Mouse (Mus musculus): ENCODE data around the gene Boll. TPM values are rescaled to one million over a fixed set of nuclear protein-coding genes. Genes with fewer than 3 reads are reported as not detected.
A peak's percentile ranks its signal among the peaks of the same experiment; 100 is the strongest.

The Boll gene
- total and polyA plus RNA-seq, 3 experiments = not detected

DNA sequence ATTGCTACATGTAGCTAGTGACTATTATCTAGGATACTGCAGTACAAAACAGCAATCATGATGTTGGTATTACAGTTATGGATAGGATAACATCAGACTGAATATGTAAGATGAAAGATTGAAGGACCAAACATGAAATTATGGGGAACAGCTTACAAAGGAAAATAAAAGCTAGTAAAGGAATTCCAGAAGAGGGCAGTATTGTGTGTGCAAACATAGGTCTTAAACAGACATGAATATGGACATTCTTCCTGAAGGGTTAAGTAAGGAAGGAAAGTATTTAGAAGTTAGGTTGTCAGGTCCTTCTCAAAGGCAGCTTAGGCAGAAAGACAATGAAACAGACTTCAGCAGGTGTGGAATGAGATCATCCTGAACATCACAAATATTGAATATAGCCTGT lies 62.2 kb downstream of the Boll start:
- Histone ChIP-seq H3K27me3 (replicated peaks) (no peaks in the 10 kb centered on the region), H3K36me3 (replicated peaks in 1 of 2; ENCODE audit: control insufficient read depth in 1 of 2, insufficient read depth in 1 of 2, low read length in 1 of 2) (no peaks in the 10 kb centered on the region), H3K9me3 (replicated peaks; ENCODE audit: low read length) (no peaks in the 10 kb centered on the region), H3K79me2 (replicated peaks; ENCODE audit: control insufficient read depth, extremely low read depth, insufficient read depth, poor library complexity, severe bottlenecking) (no peaks in the 10 kb centered on the region), H3K9ac (ENCODE audit: insufficient read depth, low read depth) (no peak overlapping the region), H3K4me1 (ENCODE audit: control insufficient read depth in 1 of 2, insufficient read depth in 2 of 2) (no peaks in the 10 kb centered on the region), H3K4me2 (ENCODE audit: insufficient read depth, low read depth, poor library complexity, severe bottlenecking) (peak overlapping the region; percentile 50; the same call in 1 of the 2 replicates), H3K27ac (ENCODE audit: insufficient read depth, low read depth) (no peak overlapping the region), H3K4me3 (replicated peaks in 1 of 3; ENCODE audit: low read depth in 2 of 3, low read length in 2 of 3, poor library complexity in 1 of 3) (no peak overlapping the region)
- peak; percentile 29 for DNase-seq (ENCODE audit: extremely low read depth)
- TF ChIP-seq ZC3H11A (IDR thresholded peaks at IDR 0.05; ENCODE audit: low read depth, low read length) (peak; percentile 7; the same call in 1 of the 2 replicates), ETS1 (conservative IDR thresholded peaks at IDR 0.05; ENCODE audit: low read depth, low read length) (no peak), SMC3 (IDR thresholded peaks at IDR 0.05; ENCODE audit: low read depth, low read length) (peak; percentile 61), CTCF (conservative IDR thresholded peaks at IDR 0.05 in 1 of 2, IDR thresholded peaks at IDR 0.05 in 1 of 2; ENCODE audit: low read depth in 2 of 2, low read length in 2 of 2) (peak in 1 of 2 experiments; percentile 67; a peak in 2 of 4 replicates), RAD21 (IDR thresholded peaks at IDR 0.05; ENCODE audit: low read depth, low read length) (peak; percentile 68), ZKSCAN1 (IDR thresholded peaks at IDR 0.05; ENCODE audit: borderline replicate concordance, low read depth, low read length) (no peak), UBTF (IDR thresholded peaks at IDR 0.05; ENCODE audit: low read depth, low read length) (no peak)
- in situ Hi-C loops (cut with MboI; ENCODE audit: low pct_ligation_motif_present, low pct_unique_long_range_greater_than_20kb, low sequenced_read_pairs) (loop anchor here (10.0 kb wide), 1 partner anchor 84 kb away; no protein-coding TSS in a partner anchor), dilution Hi-C loops (cut with MboI; ENCODE audit: extremely low pct_ligation_motif_present, extremely low pct_unique_long_range_greater_than_20kb, low sequenced_read_pairs) (no loop called here)

DNA sequence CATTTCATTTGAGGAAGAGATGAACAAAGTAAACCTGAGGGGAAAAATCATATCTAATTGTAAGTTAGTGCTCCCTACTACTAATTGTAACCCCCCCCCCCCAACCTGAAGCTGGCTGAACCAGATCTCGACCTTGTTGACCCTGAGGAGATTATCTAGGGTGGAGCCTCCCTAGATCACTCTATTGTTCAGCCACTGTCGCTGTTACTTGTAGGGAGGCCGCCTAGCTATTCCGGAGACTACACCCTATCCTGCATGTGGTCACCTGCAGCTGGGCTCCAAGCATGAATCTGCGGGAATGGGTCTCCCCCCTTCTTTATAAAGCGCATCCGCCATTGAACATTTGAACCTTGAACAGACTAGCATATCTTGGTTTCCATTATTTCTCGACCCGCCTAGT lies 84.2 kb downstream of the Boll start:
- Histone ChIP-seq H3K79me2 (replicated peaks; ENCODE audit: control insufficient read depth, extremely low read depth, insufficient read depth, poor library complexity, severe bottlenecking) (no peaks in the 10 kb centered on the region), H3K9me3 (replicated peaks; ENCODE audit: low read length) (no peaks in the 10 kb centered on the region), H3K4me2 (ENCODE audit: insufficient read depth, low read depth, poor library complexity, severe bottlenecking) (no peak overlapping the region), H3K9ac (ENCODE audit: insufficient read depth, low read depth) (no peak overlapping the region), H3K27me3 (replicated peaks) (no peaks in the 10 kb centered on the region), H3K36me3 (replicated peaks in 1 of 2; ENCODE audit: control insufficient read depth in 1 of 2, insufficient read depth in 1 of 2, low read length in 1 of 2) (no peaks in the 10 kb centered on the region), H3K4me1 (ENCODE audit: control insufficient read depth in 1 of 2, insufficient read depth in 2 of 2) (no peaks in the 10 kb centered on the region), H3K27ac (ENCODE audit: insufficient read depth, low read depth) (no peak overlapping the region), H3K4me3 (replicated peaks in 1 of 3; ENCODE audit: low read depth in 2 of 3, low read length in 2 of 3, poor library complexity in 1 of 3) (no peak overlapping the region)
- in situ Hi-C loops (cut with MboI; ENCODE audit: low pct_ligation_motif_present, low pct_unique_long_range_greater_than_20kb, low sequenced_read_pairs) (no loop called here), dilution Hi-C loops (cut with MboI; ENCODE audit: extremely low pct_ligation_motif_present, extremely low pct_unique_long_range_greater_than_20kb, low sequenced_read_pairs) (no loop called here)
- DNase-seq (ENCODE audit: extremely low read depth) = no peak
- no peak for TF ChIP-seq MAFK (IDR thresholded peaks at IDR 0.05; ENCODE audit: insufficient replicate concordance, low read length)
- no peak for TF ChIP-seq E2F4 (IDR thresholded peaks at IDR 0.05; ENCODE audit: insufficient replicate concordance, low read depth, low read length)
- TF ChIP-seq POLR2AphosphoS2 (IDR thresholded peaks at IDR 0.05; ENCODE audit: low read depth, low read length) = no peak
- no peak for TF ChIP-seq CHD1 (IDR thresholded peaks at IDR 0.05; ENCODE audit: low read depth, low read length)
- TF ChIP-seq JUN (IDR thresholded peaks at IDR 0.05; ENCODE audit: insufficient read depth, low read depth, low read length) = no peak
- TF ChIP-seq CHD2 (IDR thresholded peaks at IDR 0.05; ENCODE audit: low read length) = no peak
- no peak for TF ChIP-seq HCFC1 (IDR thresholded peaks at IDR 0.05; ENCODE audit: low read depth, low read length)
- TF ChIP-seq NRF1 (IDR thresholded peaks at IDR 0.05; ENCODE audit: low read depth, low read length) = no peak
- no peak for TF ChIP-seq ETS1 (conservative IDR thresholded peaks at IDR 0.05; ENCODE audit: low read depth, low read length)
- no peak for TF ChIP-seq NELFE (IDR thresholded peaks at IDR 0.05; ENCODE audit: low read depth, low read length)
- TF ChIP-seq PAX5 (IDR thresholded peaks at IDR 0.05; ENCODE audit: low read length) = no peak
- TF ChIP-seq ELF1 (IDR thresholded peaks at IDR 0.05; ENCODE audit: low read depth, low read length) = no peak
- TF ChIP-seq ZC3H11A (IDR thresholded peaks at IDR 0.05; ENCODE audit: low read depth, low read length) = no peak
- TF ChIP-seq IRF4 (IDR thresholded peaks at IDR 0.05; ENCODE audit: low read depth, low read length) = no peak
- TF ChIP-seq TCF12 (IDR thresholded peaks at IDR 0.05; ENCODE audit: low read depth, low read length) = no peak
- TF ChIP-seq KAT2A (IDR thresholded peaks at IDR 0.05; ENCODE audit: insufficient replicate concordance, low read length) = no peak
- TF ChIP-seq ZKSCAN1 (IDR thresholded peaks at IDR 0.05; ENCODE audit: borderline replicate concordance, low read depth, low read length) = no peak
- no peak for TF ChIP-seq SMC3 (IDR thresholded peaks at IDR 0.05; ENCODE audit: low read depth, low read length)
- TF ChIP-seq BHLHE40 (IDR thresholded peaks at IDR 0.05; ENCODE audit: low read depth, low read length) = no peak

Measured in CH12.LX (cell line).